19 mouse cellular contexts compared by ENCODE assay signal in the genomic region with DNA sequence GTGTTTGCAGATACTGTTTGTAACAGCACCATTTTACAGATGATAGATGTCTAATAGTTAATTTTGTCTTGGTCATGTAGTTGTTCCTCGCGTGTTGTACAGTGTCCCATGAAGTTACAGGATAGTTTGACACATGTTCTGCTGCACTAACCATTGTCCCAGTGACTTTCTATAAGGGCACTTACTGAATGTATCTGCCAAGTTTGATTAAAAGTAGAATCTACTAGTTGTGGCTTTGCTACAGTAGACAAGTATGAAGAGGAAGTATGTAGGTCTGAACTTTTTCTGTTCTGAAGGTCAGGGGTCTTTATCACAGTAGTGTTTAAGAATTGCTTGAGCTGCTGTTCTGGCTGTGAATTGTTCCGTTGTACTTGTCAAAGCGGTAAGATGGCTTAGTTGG. TPM values are rescaled to one million over a fixed set of nuclear protein-coding genes. Genes with fewer than 3 reads are reported as not detected.
DNase-seq lines count a peak whose midpoint lies in the region; ATAC-seq and TF ChIP-seq lines count a peak whose summit lies in the region.
"Had no signal": no experiment of that assay in that cellular context is flagged by ENCODE, and none has a peak within 500 bp of the region (broad histone marks: within the 10 kb centered on the region; RNA-seq: fewer than 3 reads in every experiment).

No protein-coding gene starts in this region.

- no peak for TF ChIP-seq RAD21 in MEL (IDR thresholded peaks at IDR 0.05; ENCODE audit: low read depth, low read length)

- peak in 1 of 2 experiments; percentile 26; a peak in 1 of 4 replicates for TF ChIP-seq EP300 in MEL (IDR thresholded peaks at IDR 0.05; ENCODE audit: low read depth in 1 of 2, low read length in 2 of 2)
- TF ChIP-seq EP300 in liver, embryonic 14.5 days (IDR thresholded peaks at IDR 0.05; ENCODE audit: low read depth), result no peak

- WGBS in heart, embryonic 13.5 days, result 76% methylated on average over 4 of the region's 4 CpGs
- WGBS in liver, embryonic 14.5 days (ENCODE audit: insufficient replicate concordance), result 91% methylated on average over 4 of the region's 4 CpGs

- ATAC-seq in heart, embryonic 13.5 days (ENCODE audit: extremely low read depth, insufficient number of reproducible peaks, low FRiP score, low TSS enrichment), result no peak
- no peak for ATAC-seq in liver, embryonic 14.5 days (ENCODE audit: insufficient read depth)
- ATAC-seq: forebrain, embryonic 16.5 days had no signal

- no peaks in the 10 kb centered on the region for H3K9me3 ChIP-seq in heart, embryonic 13.5 days
- no peaks in the 10 kb centered on the region for H3K9me3 ChIP-seq in MEL (replicated peaks; ENCODE audit: insufficient read depth, low read length)
- H3K9me3 ChIP-seq in liver, embryonic 14.5 days (ENCODE audit: control insufficient read depth, low read length), result no peaks in the 10 kb centered on the region
- H3K9me3 ChIP-seq: embryonic facial prominence, embryonic 12.5 days; hindbrain, embryonic 15.5 days; limb, embryonic 15.5 days had no signal

- 0 out of 2 replicates have a peak overlapping the region, but pooled peaks have one; percentile 48 for H3K27ac ChIP-seq in heart, embryonic 13.5 days (replicated peaks)
- peak overlapping the region; percentile 97 for H3K27ac ChIP-seq in layer of hippocampus, adult 2 months
- H3K27ac ChIP-seq in MEL (ENCODE audit: control insufficient read depth, low read depth, low read length), result no peak overlapping the region
- no peak overlapping the region for H3K27ac ChIP-seq in liver, embryonic 14.5 days
- H3K27ac ChIP-seq: embryonic facial prominence, embryonic 12.5 days; hindbrain, embryonic 15.5 days; limb, embryonic 15.5 days had no signal

- peak overlapping the region; percentile 48 for H3K4me2 ChIP-seq in heart, embryonic 13.5 days
- peak overlapping the region; percentile 6; the same call in 1 of the 2 replicates for H3K4me2 ChIP-seq in liver, embryonic 14.5 days (ENCODE audit: low read depth)
- H3K4me2 ChIP-seq: embryonic facial prominence, embryonic 12.5 days; limb, embryonic 15.5 days; midbrain, embryonic 11.5 days had no signal

- H3K4me3 ChIP-seq in heart, embryonic 13.5 days, result no peak overlapping the region
- H3K4me3 ChIP-seq in layer of hippocampus, adult 2 months, result peak overlapping the region; percentile 86
- no peak overlapping the region for H3K4me3 ChIP-seq in MEL (ENCODE audit: control insufficient read depth in 1 of 2, insufficient read depth in 1 of 2, low read depth in 2 of 2, low read length in 2 of 2)
- no peak overlapping the region for H3K4me3 ChIP-seq in liver, embryonic 14.5 days (ENCODE audit: insufficient read depth in 1 of 2, low read depth in 2 of 2, low read length in 2 of 2)
- H3K4me3 ChIP-seq: embryonic facial prominence, embryonic 12.5 days; hindbrain, embryonic 15.5 days; limb, embryonic 15.5 days had no signal

- no peak for TF ChIP-seq POLR2A in MEL (IDR thresholded peaks at IDR 0.05; ENCODE audit: control insufficient read depth in 1 of 2, insufficient read depth in 1 of 2, low read depth in 1 of 2, low read length in 2 of 2, poor library complexity in 1 of 2)

- H3K27me3 ChIP-seq in heart, embryonic 13.5 days (replicated peaks), result no peaks in the 10 kb centered on the region
- H3K27me3 ChIP-seq in MEL (ENCODE audit: control insufficient read depth in 1 of 2, insufficient read depth in 2 of 2, low read length in 2 of 2), result no peaks in the 10 kb centered on the region
- H3K27me3 ChIP-seq in liver, embryonic 14.5 days (ENCODE audit: control insufficient read depth, insufficient read depth, low read length), result no peaks in the 10 kb centered on the region
- H3K27me3 ChIP-seq: embryonic facial prominence, embryonic 12.5 days; hindbrain, embryonic 15.5 days; limb, embryonic 15.5 days had no signal

- peaks cover 50% of the 10 kb centered on the region for H3K79me2 ChIP-seq in MEL (ENCODE audit: control insufficient read depth, insufficient read depth, low read length, poor library complexity)

- no peak for DNase-seq in heart, postnatal 4 days
- no peak for DNase-seq in layer of hippocampus, adult 2 months (ENCODE audit: low spot score in 2 of 2)
- no peak for DNase-seq in layer of hippocampus, adult 8-10 months (ENCODE audit: low spot score in 2 of 2)
- DNase-seq in MEL (ENCODE audit: low read depth, low spot score), result peak; percentile 54
- no peak for DNase-seq in liver, embryonic 14.5 days (ENCODE audit: low read depth in 3 of 3, low spot score in 3 of 3)
- DNase-seq in right cerebral cortex, postnatal 4 days, result no peak
- DNase-seq: adrenal gland, postnatal 10 days; B cell, adult 2 months; cerebellum, adult 18-20 months; heart, adult 18-20 months; kidney, adult 2 months; kidney, postnatal 14 days; lung, postnatal 10 days had no signal

- H3K4me1 ChIP-seq in heart, embryonic 13.5 days, result peaks cover 61% of the 10 kb centered on the region
- H3K4me1 ChIP-seq in MEL (ENCODE audit: control insufficient read depth in 1 of 2, insufficient read depth in 2 of 2, low read length in 2 of 2), result peaks cover 31 to 34% of the 10 kb centered on the region in 2 experiments
- peaks cover 13 to 31% of the 10 kb centered on the region in 2 experiments for H3K4me1 ChIP-seq in liver, embryonic 14.5 days (replicated peaks; ENCODE audit: control insufficient read depth in 2 of 2, insufficient read depth in 2 of 2, low read length in 1 of 2)

- no peak for TF ChIP-seq CTCF in layer of hippocampus, adult 2 months (conservative IDR thresholded peaks at IDR 0.05)
- no peak for TF ChIP-seq CTCF in MEL (IDR thresholded peaks at IDR 0.05 in 2 of 3, conservative IDR thresholded peaks at IDR 0.05 in 1 of 3; ENCODE audit: control insufficient read depth in 1 of 3, insufficient read depth in 1 of 3, low read depth in 2 of 3, low read length in 3 of 3, poor library complexity in 1 of 3, severe bottlenecking in 1 of 3)
- TF ChIP-seq CTCF in liver, embryonic 14.5 days (IDR thresholded peaks at IDR 0.05; ENCODE audit: low read depth), result no peak

- H3K9ac ChIP-seq in heart, embryonic 13.5 days, result 0 out of 2 replicates have a peak overlapping the region, but pooled peaks have one; percentile 51
- no peak overlapping the region for H3K9ac ChIP-seq in MEL (ENCODE audit: control insufficient read depth, low read depth, low read length, poor library complexity, severe bottlenecking)
- peak overlapping the region; percentile 13; the same call in 1 of the 2 replicates for H3K9ac ChIP-seq in liver, embryonic 14.5 days (replicated peaks)
- H3K9ac ChIP-seq: embryonic facial prominence, embryonic 12.5 days; hindbrain, embryonic 15.5 days; limb, embryonic 15.5 days had no signal

- peaks cover 63% of the 10 kb centered on the region for H3K36me3 ChIP-seq in heart, embryonic 13.5 days
- H3K36me3 ChIP-seq in MEL (ENCODE audit: control insufficient read depth in 1 of 2, insufficient read depth in 2 of 2, low read length in 2 of 2), result peaks cover 27 to 46% of the 10 kb centered on the region in 2 experiments
- H3K36me3 ChIP-seq in liver, embryonic 14.5 days (replicated peaks; ENCODE audit: control insufficient read depth, insufficient read depth, low read depth), result peaks cover 60% of the 10 kb centered on the region

TF ChIP-seq in MEL, 35 proteins besides CTCF, POLR2A, EP300 and RAD21:
- peak; percentile 54 for TF ChIP-seq MXI1 (IDR thresholded peaks at IDR 0.05; ENCODE audit: low read depth, low read length)
- no peak for TF ChIP-seq CHD2 (IDR thresholded peaks at IDR 0.05; ENCODE audit: low read length)
- peak; percentile 63 for TF ChIP-seq SIN3A (IDR thresholded peaks at IDR 0.05; ENCODE audit: low read length)
- TF ChIP-seq TAL1 (IDR thresholded peaks at IDR 0.05; ENCODE audit: low read length), result 0 out of 2 replicates have a peak, but pooled peaks have one; percentile 5

RNA-seq across cellular contexts. Expression of a gene that starts 4.7 kb away (rescaled TPM):
- 406 and 460 TPM in 2 replicates for polyA plus RNA-seq in heart, embryonic 13.5 days (2015; fragmentation: Nextera tagmentation; extraction: Ambion mirVana)
- 100 to 1,000 TPM; 216 to 229 TPM for total RNA-seq in heart, postnatal 4 days (2021)
- total RNA-seq in layer of hippocampus, adult 2 months (2021), result 1,000 to 10,000 TPM; 1,193 to 1,302 TPM
- 1,000 to 10,000 TPM in 3 of 4 experiments, 100 to 1,000 TPM in 1; 959 to 1,113 (median 1,048) TPM for total RNA-seq in layer of hippocampus, adult 8-10 months (2022)
- 80.0 and 91.5 TPM in 2 replicates for total RNA-seq in MEL (2012; rRNA removed)
- polyA plus RNA-seq in MEL (2012; ENCODE audit: insufficient read depth in 1 of 2, insufficient read length in 2 of 2, low read depth in 1 of 2, low replicate concordance in 2 of 2, missing spikeins in 1 of 2), result 100 to 1,000 TPM in 1 of 2 experiments, not detected in 1; 312 TPM
- 102 and 132 TPM in 2 replicates for polyA plus RNA-seq in liver, embryonic 14.5 days (2012; rRNA removed)
- 183 and 201 TPM in 2 replicates for polyA plus RNA-seq in liver, embryonic 14.5 days (2014; fragmentation: Nextera tagmentation; extraction: Ambion mirVana)

Comparison
In these comparisons a context has a peak if more than half of its experiments do, and no peak if none do; other contexts are left out.
1. H3K27ac ChIP-seq: peak in heart, embryonic 13.5 days (single experiment) and layer of hippocampus, adult 2 months (single experiment); none in MEL (single experiment) and liver, embryonic 14.5 days (single experiment).
2. RNA of a gene that starts 4.7 kb away (total RNA-seq): 1,193 to 1,302 TPM in layer of hippocampus, adult 2 months and 959 to 1,113 TPM in layer of hippocampus, adult 8-10 months; 216 to 229 TPM in heart, postnatal 4 days and 80.0 to 91.5 TPM in MEL; every median in the first group is over 4 times any median in the second.